Mouse (Mus musculus) CH12.LX (cell line): ENCODE results near the gene Cnnm3.

Source experiments
- CHD2 ChIP-seq: IDR thresholded peaks from 2 replicates; pipeline ENCODE4 v1.6.1; 2011; ENCODE audit warnings: low read length, improper control_type of control experiment
- CTCF ChIP-seq, 2 experiments: IDR thresholded peaks in 1 of 2; conservative IDR thresholded peaks in 1 of 2; 2 replicates each; pipeline ENCODE4 v1.5.1; 2011 to 2012; ENCODE audit warnings: low read depth in 2 of 2, low read length in 2 of 2, improper control_type of control experiment in 1 of 2, inconsistent platforms in 1 of 2, mild to moderate bottlenecking in 1 of 2, moderate library complexity in 1 of 2
- E2F4 ChIP-seq: IDR thresholded peaks from 2 replicates; pipeline ENCODE4 v1.6.1; 2011; ENCODE audit warnings: low read depth, low read length, improper control_type of control experiment; ENCODE audit not compliant: insufficient replicate concordance
- EP300 ChIP-seq: IDR thresholded peaks from 2 replicates; pipeline ENCODE4 v1.6.1; 2011; ENCODE audit warnings: low read length, improper control_type of control experiment
- ETS1 ChIP-seq: conservative IDR thresholded peaks from 2 replicates; pipeline ENCODE4 v1.6.1; 2012; ENCODE audit warnings: low read depth, mild to moderate bottlenecking, inconsistent platforms, low read length, improper control_type of control experiment, moderate library complexity
- HCFC1 ChIP-seq: IDR thresholded peaks from 2 replicates; pipeline ENCODE4 v1.6.1; 2012; ENCODE audit warnings: low read depth, mild to moderate bottlenecking, inconsistent platforms, low read length, improper control_type of control experiment
- MAX ChIP-seq: IDR thresholded peaks from 2 replicates; pipeline ENCODE4 v1.6.1; 2011; ENCODE audit warnings: low read length, improper control_type of control experiment
- MEF2A ChIP-seq: IDR thresholded peaks from 2 replicates; pipeline ENCODE4 v1.6.1; 2014; ENCODE audit warnings: low read depth, mild to moderate bottlenecking, inconsistent platforms, low read length, improper control_type of control experiment, borderline replicate concordance
- MYC ChIP-seq: IDR thresholded peaks from 2 replicates; pipeline ENCODE4 v1.6.1; 2011; ENCODE audit warnings: low read depth, mild to moderate bottlenecking, improper control_type of control experiment, low read length
- POLR2A ChIP-seq: IDR thresholded peaks from 2 replicates; pipeline ENCODE4 v1.6.1; 2011; ENCODE audit warnings: low read depth, mild to moderate bottlenecking, improper control_type of control experiment, low read length
- TCF12 ChIP-seq: IDR thresholded peaks from 2 replicates; pipeline ENCODE4 v1.6.1; 2014; ENCODE audit warnings: low read depth, mild to moderate bottlenecking, inconsistent platforms, low read length, improper control_type of control experiment

DNA sequence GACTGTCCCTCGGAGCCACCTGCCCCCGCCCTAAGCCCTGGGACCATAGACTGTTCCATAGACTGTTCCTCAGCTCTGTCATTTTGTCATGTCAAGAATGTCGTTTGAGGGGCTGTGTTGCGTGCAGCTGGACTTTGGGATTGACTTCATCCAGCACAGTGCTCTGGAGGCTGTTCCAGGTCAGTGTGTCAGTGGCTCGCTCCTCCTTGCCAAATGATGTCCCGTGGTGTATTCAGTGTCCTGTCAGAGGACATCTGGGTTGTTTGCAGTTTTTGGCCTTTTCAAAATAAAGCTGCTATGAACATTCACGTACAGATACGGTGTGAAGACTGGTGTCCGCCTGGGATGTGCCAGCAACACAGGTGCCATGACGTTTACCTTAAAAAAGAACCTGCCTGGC, 15.2 kb downstream of the Cnnm3 start:
- TF ChIP-seq MEF2A (no peak), TCF12 (no peak), POLR2A (no peak), MYC (no peak), ETS1 (no peak), CHD2 (no peak), MAX (no peak), CTCF (conservative IDR thresholded peaks at IDR 0.05 in 1 of 2, IDR thresholded peaks at IDR 0.05 in 1 of 2; ENCODE audit: low read depth in 2 of 2, low read length in 2 of 2) (no peak), E2F4 (no peak), EP300 (no peak), HCFC1 (no peak)
